Mouse (Mus musculus) neutrophil, adult 65 days (primary cell): Measurements from ENCODE around the gene Ccin. TPM values are rescaled to one million over a fixed set of nuclear protein-coding genes. Genes with fewer than 3 reads are reported as not detected.

ENCODE experiments used
- total RNA-seq: library from RNA; stranded (reverse); gene quantifications from 2 replicates; pipeline ENCODE4 v1.2.4, GENCODE M21; 2023

Ccin gene
- total RNA-seq: 0.69 and 1.3 TPM in 2 replicates

DNA sequence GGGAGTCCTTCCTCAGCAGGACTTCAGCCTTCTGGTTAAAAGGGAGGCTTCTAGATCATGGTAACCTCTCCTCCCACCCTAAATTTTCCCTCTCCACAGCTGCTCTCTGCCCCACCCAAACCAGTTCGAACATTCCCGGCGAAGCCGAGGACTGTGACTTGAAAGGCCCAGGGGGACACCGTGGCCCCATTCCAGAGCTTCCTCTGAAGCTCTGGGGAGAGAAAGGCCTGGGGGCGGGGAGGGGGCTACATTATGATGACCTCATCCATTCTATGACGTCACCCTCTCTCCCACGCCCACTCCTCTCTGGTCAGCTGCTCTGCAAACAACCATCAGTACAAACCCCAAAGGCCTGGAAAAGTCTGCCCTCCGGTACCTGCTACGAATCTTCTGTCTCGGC is at the start of gene Ccin:
Gene Ccin (plus strand): TSS at position 303 of the 400 bp plus-strand sequence.

GRCm38 (mm10) chr4:43957292-43957845 is 25.9 kb upstream of the Ccin start, which contains the start of gene Glipr2:
TSS of gene Glipr2 (plus strand) at chr4:43957401.

GRCm38 (mm10) chr4:44004126-44004525 is 20.8 kb downstream of the Ccin start, which contains the start of gene Clta:
TSS of gene Clta (plus strand) at chr4:44004452.

Other genes starting within 250 kb of the Ccin start
- not detected in 2 replicates for gene Olfr159, start 212.5 kb upstream of the Ccin start, total RNA-seq
- gene Olfr156, start 159.6 kb upstream of the Ccin start, total RNA-seq: not detected in 2 replicates
- gene Olfr157, start 143.3 kb upstream of the Ccin start, total RNA-seq: not detected in 2 replicates
- not detected in 2 replicates for gene Olfr155, start 131.9 kb upstream of the Ccin start, total RNA-seq
- 16.5 and 17.8 TPM in 2 replicates for gene Reck, start 108.0 kb upstream of the Ccin start, total RNA-seq
- 152 and 192 TPM in 2 replicates for gene Glipr2, start 26.1 kb upstream of the Ccin start, total RNA-seq
- 163 and 167 TPM in 2 replicates for gene Clta, start 21.0 kb downstream of the Ccin start, total RNA-seq
- gene Gne, start 100.7 kb downstream of the Ccin start, total RNA-seq: 17.8 and 21.8 TPM in 2 replicates